Mouse (Mus musculus) limb, embryonic 15.5 days (tissue): ENCODE results near the gene Kif6. TPM values are rescaled to one million over a fixed set of nuclear protein-coding genes. Genes with fewer than 3 reads are reported as not detected.
A peak's percentile ranks its signal among the peaks of the same experiment; 100 is the strongest.

Source experiments
- ATAC-seq: fragments of 200-750 bp; cut with Nextera tagmentation; 2 replicates; pipeline ENCODE4 v1.8.0; 2017; ENCODE audit warnings: low read depth, moderate TSS enrichment; ENCODE audit not compliant: insufficient number of reproducible peaks, low FRiP score, low TSS enrichment
- H3K27ac ChIP-seq: fragments of 300-500 bp; sonication (generic); 2 replicates; pipeline ENCODE4 v1.5.1; 2015; ENCODE audit warnings: moderate library complexity, mild to moderate bottlenecking, inconsistent platforms
- H3K27me3 ChIP-seq: fragments of 300-500 bp; sonication (generic); 2 replicates; pipeline ENCODE4 v1.6.1; 2015; ENCODE audit warnings: inconsistent platforms
- H3K36me3 ChIP-seq: fragments of 300-500 bp; sonication (generic); 2 replicates; pipeline ENCODE4 v1.6.1; 2015; ENCODE audit warnings: inconsistent platforms
- H3K4me1 ChIP-seq: fragments of 300-500 bp; sonication (generic); 2 replicates; pipeline ENCODE4 v1.6.1; 2015; ENCODE audit warnings: inconsistent platforms
- H3K4me2 ChIP-seq: fragments of 300-500 bp; sonication (generic); 2 replicates; pipeline ENCODE4 v1.6.1; 2015; ENCODE audit warnings: mild to moderate bottlenecking, inconsistent platforms
- H3K4me3 ChIP-seq: fragments of 300-500 bp; sonication (generic); 2 replicates; pipeline ENCODE4 v1.5.1; 2015; ENCODE audit warnings: mild to moderate bottlenecking, inconsistent platforms
- H3K9ac ChIP-seq: fragments of 300-500 bp; sonication (generic); 2 replicates; pipeline ENCODE4 v1.6.1; 2015; ENCODE audit warnings: inconsistent platforms
- H3K9me3 ChIP-seq: fragments of 300-500 bp; sonication (generic); 2 replicates; pipeline ENCODE4 v1.6.1; 2016; ENCODE audit warnings: inconsistent platforms
- WGBS: fragments of 180-500 bp; shearing (Covaris S2); methylation state at CpG from one replicate; pipeline ENCODE4 v1.1.7; 2015; 5-methylcytosine and 5-hydroxymethylcytosine counted together
- polyA plus RNA-seq: library from polyadenylated mRNA; unstranded; fragments of >200 nt; fragmentation: Nextera tagmentation; extraction: Ambion mirVana; gene quantifications from 2 replicates; pipeline ENCODE4 v1.2.1, GENCODE M21; 2015

The Kif6 gene
- 1.3 and 1.7 TPM in 2 replicates for polyA plus RNA-seq

- Histone ChIP-seq H3K9me3 (no peaks in the 10 kb centered on the region), H3K36me3 (no peaks in the 10 kb centered on the region), H3K4me1 (peaks cover 13% of the 10 kb centered on the region), H3K27ac (peak within 1 kb of the TSS; percentile 69), H3K9ac (peak within 1 kb of the TSS; percentile 35; the same call in 1 of the 2 replicates), H3K4me2 (peak within 1 kb of the TSS; percentile 96), H3K4me3 (peak within 1 kb of the TSS; percentile 62), H3K27me3 (no peaks in the 10 kb centered on the region)
- 2% methylated on average over 27 of the region's 27 CpGs for WGBS
- ATAC-seq, result peak; percentile 88
Observed at GRCm38 (mm10) chr17:49614577-49615235, at the start of gene Kif6. Gene Kif6 (plus strand): TSS chr17:49615136.

GRCm38 (mm10) chr17:49568717-49569116 is 46.2 kb upstream of the Kif6 start:
- Histone ChIP-seq H3K27me3 (no peaks in the 10 kb centered on the region), H3K4me2 (no peak overlapping the region), H3K4me1 (peaks cover 5% of the 10 kb centered on the region), H3K9me3 (no peaks in the 10 kb centered on the region), H3K9ac (no peak overlapping the region), H3K36me3 (no peaks in the 10 kb centered on the region), H3K4me3 (no peak overlapping the region), H3K27ac (no peak overlapping the region)
- WGBS, result 71% methylated on average over 8 of the region's 8 CpGs
- ATAC-seq, result no peak

- Histone ChIP-seq H3K9me3 (no peaks in the 10 kb centered on the region), H3K4me2 (no peak overlapping the region)
- WGBS, result 88% methylated on average over 3 of the region's 3 CpGs
Observed at GRCm38 (mm10) chr17:49577321-49577720, 37.6 kb upstream of the Kif6 start.

GRCm38 (mm10) chr17:49582471-49582870 is 32.5 kb upstream of the Kif6 start:
- Histone ChIP-seq H3K4me1 (no peaks in the 10 kb centered on the region), H3K27ac (no peak overlapping the region), H3K9me3 (no peaks in the 10 kb centered on the region), H3K4me2 (no peak overlapping the region), H3K36me3 (no peaks in the 10 kb centered on the region), H3K27me3 (no peaks in the 10 kb centered on the region), H3K9ac (no peak overlapping the region), H3K4me3 (no peak overlapping the region)
- WGBS, result 15% methylated on average over 11 of the region's 11 CpGs
- ATAC-seq, result no peak

More at GRCm38 (mm10) chr17:49577321-49577720, 37.6 kb upstream of the Kif6 start:
- no peak for ATAC-seq
- H3K9ac ChIP-seq, result no peak overlapping the region
- H3K36me3 ChIP-seq, result no peaks in the 10 kb centered on the region
- no peak overlapping the region for H3K27ac ChIP-seq
- no peaks in the 10 kb centered on the region for H3K4me1 ChIP-seq
- no peak overlapping the region for H3K4me3 ChIP-seq
- no peaks in the 10 kb centered on the region for H3K27me3 ChIP-seq

GRCm38 (mm10) chr17:49590051-49590450 is 24.9 kb upstream of the Kif6 start:
- no peak for ATAC-seq
- Histone ChIP-seq H3K4me1 (no peaks in the 10 kb centered on the region), H3K9me3 (no peaks in the 10 kb centered on the region), H3K4me3 (no peak overlapping the region), H3K36me3 (no peaks in the 10 kb centered on the region), H3K9ac (no peak overlapping the region), H3K27me3 (no peaks in the 10 kb centered on the region), H3K27ac (no peak overlapping the region), H3K4me2 (no peak overlapping the region)
- 67% methylated on average over 8 of the region's 8 CpGs for WGBS

GRCm38 (mm10) chr17:49605397-49605796 is 9.5 kb upstream of the Kif6 start:
- ATAC-seq, result no peak
- no peak overlapping the region for H3K4me2 ChIP-seq
- no peaks in the 10 kb centered on the region for H3K36me3 ChIP-seq
- 80% methylated on average over 4 of the region's 4 CpGs for WGBS
- H3K9me3 ChIP-seq, result no peaks in the 10 kb centered on the region
- no peak overlapping the region for H3K4me3 ChIP-seq
- H3K27me3 ChIP-seq, result no peaks in the 10 kb centered on the region
- 0 out of 2 replicates have a peak, but pooled peaks cover 3% of the 10 kb centered on the region for H3K4me1 ChIP-seq
- H3K27ac ChIP-seq, result no peak overlapping the region
- H3K9ac ChIP-seq, result no peak overlapping the region

GRCm38 (mm10) chr17:49607351-49608027 is 7.4 kb upstream of the Kif6 start:
- Histone ChIP-seq H3K27ac (no peak overlapping the region), H3K9ac (no peak overlapping the region), H3K36me3 (no peaks in the 10 kb centered on the region), H3K4me1 (0 out of 2 replicates have a peak, but pooled peaks cover 3% of the 10 kb centered on the region), H3K4me3 (no peak overlapping the region), H3K4me2 (no peak overlapping the region), H3K9me3 (no peaks in the 10 kb centered on the region), H3K27me3 (no peaks in the 10 kb centered on the region)
- ATAC-seq, result no peak
- WGBS, result 69% methylated on average over 7 of the region's 7 CpGs

- Histone ChIP-seq H3K4me2 (no peak overlapping the region), H3K9ac (no peak overlapping the region), H3K27me3 (no peaks in the 10 kb centered on the region), H3K36me3 (no peaks in the 10 kb centered on the region), H3K4me1 (peaks cover 8% of the 10 kb centered on the region), H3K27ac (no peak overlapping the region), H3K4me3 (no peak overlapping the region), H3K9me3 (no peaks in the 10 kb centered on the region)
- ATAC-seq, result no peak
- WGBS, result 22% methylated on average over 8 of the region's 8 CpGs
Observed at GRCm38 (mm10) chr17:49610296-49610695, 4.6 kb upstream of the Kif6 start.

GRCm38 (mm10) chr17:49615241-49615651 is 310 bp downstream of the Kif6 start:
- H3K4me3 ChIP-seq, result peak overlapping the region; percentile 62
- H3K4me2 ChIP-seq, result peak overlapping the region; percentile 96
- no peaks in the 10 kb centered on the region for H3K9me3 ChIP-seq
- no peaks in the 10 kb centered on the region for H3K36me3 ChIP-seq
- H3K27me3 ChIP-seq, result no peaks in the 10 kb centered on the region
- WGBS, result under 1% methylated on average over 26 of the region's 26 CpGs
- H3K9ac ChIP-seq, result peak overlapping the region; percentile 35; the same call in 1 of the 2 replicates
- H3K27ac ChIP-seq, result no peak overlapping the region
- peaks cover 11% of the 10 kb centered on the region for H3K4me1 ChIP-seq
- ATAC-seq, result peak; percentile 51; the same call in 1 of the 2 replicates

- ATAC-seq, result no peak
- Histone ChIP-seq H3K4me1 (no peaks in the 10 kb centered on the region), H3K4me2 (no peak overlapping the region), H3K36me3 (no peaks in the 10 kb centered on the region), H3K4me3 (no peak overlapping the region), H3K9ac (no peak overlapping the region), H3K27me3 (no peaks in the 10 kb centered on the region), H3K27ac (no peak overlapping the region), H3K9me3 (no peaks in the 10 kb centered on the region)
- WGBS, result 66% methylated on average over 9 of the region's 9 CpGs
Observed at GRCm38 (mm10) chr17:49624572-49624971, 9.6 kb downstream of the Kif6 start.

- no peak for ATAC-seq
- WGBS, result 80% methylated on average over 13 of the region's 13 CpGs
- H3K9me3 ChIP-seq, result no peaks in the 10 kb centered on the region
- H3K9ac ChIP-seq, result no peak overlapping the region
- no peaks in the 10 kb centered on the region for H3K27me3 ChIP-seq
- H3K36me3 ChIP-seq, result no peaks in the 10 kb centered on the region
- no peak overlapping the region for H3K4me2 ChIP-seq
- no peak overlapping the region for H3K27ac ChIP-seq
- no peaks in the 10 kb centered on the region for H3K4me1 ChIP-seq
- no peak overlapping the region for H3K4me3 ChIP-seq
Observed at GRCm38 (mm10) chr17:49627011-49627794, 12.3 kb downstream of the Kif6 start.

GRCm38 (mm10) chr17:49628875-49629274 is 13.9 kb downstream of the Kif6 start:
- ATAC-seq, result no peak
- Histone ChIP-seq H3K9me3 (no peaks in the 10 kb centered on the region), H3K9ac (no peak overlapping the region), H3K36me3 (no peaks in the 10 kb centered on the region), H3K4me2 (no peak overlapping the region), H3K4me3 (no peak overlapping the region), H3K27me3 (no peaks in the 10 kb centered on the region), H3K27ac (no peak overlapping the region), H3K4me1 (no peaks in the 10 kb centered on the region)
- 94% methylated on average over 8 of the region's 8 CpGs for WGBS
